Mouse (Mus musculus): ENCODE measurements around the gene Olfr1443. TPM values are rescaled to one million over a fixed set of nuclear protein-coding genes. Genes with fewer than 3 reads are reported as not detected.
"Not testable (repeated sequence)": the region's sequence is repeated elsewhere in the genome, so short reads cannot be mapped to it uniquely, and the experiment has no call there.

Olfr1443 gene
- polyA plus RNA-seq, 1 experiment from 2014 or later, result not detected

DNA sequence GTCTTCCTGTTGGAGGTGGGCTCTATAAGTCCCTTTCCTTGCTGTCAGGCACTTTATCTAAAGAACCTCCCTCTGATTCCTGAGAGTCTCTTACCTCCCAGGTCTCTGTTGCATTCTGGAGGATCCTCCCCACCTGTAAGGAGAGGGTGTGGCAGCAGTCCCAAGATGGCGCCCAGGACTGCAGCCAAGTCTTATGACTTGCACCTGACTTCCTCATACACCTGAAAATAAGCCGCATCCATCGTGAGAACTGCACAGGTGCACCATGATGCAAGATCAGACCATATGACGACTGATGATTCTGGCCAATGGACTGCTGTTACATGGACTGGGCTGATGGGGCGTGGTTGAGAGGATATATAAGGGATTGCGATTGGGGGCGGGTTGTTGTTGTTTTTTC lies 43.7 kb downstream of the Olfr1443 start:
- H3K27ac ChIP-seq (ENCODE audit: low read length); H3K27me3 ChIP-seq (replicated peaks; ENCODE audit: control insufficient read depth, insufficient read depth, low read length); H3K4me1 ChIP-seq (replicated peaks; ENCODE audit: control insufficient read depth, insufficient read depth, low read length); H3K9me3 ChIP-seq (ENCODE audit: control insufficient read depth, low read length); H3K4me3 ChIP-seq (replicated peaks; ENCODE audit: low read length); H3K9ac ChIP-seq (replicated peaks; ENCODE audit: low read depth, low read length); ATAC-seq; H3K4me2 ChIP-seq (ENCODE audit: low read length); H3K36me3 ChIP-seq (ENCODE audit: control insufficient read depth, insufficient read depth): not testable (repeated sequence)
- 93% methylated on average over 7 of the region's 7 CpGs for WGBS

GRCm38 (mm10) chr19:12722308-12722707 lies 44.4 kb downstream of the Olfr1443 start:
- H3K9ac ChIP-seq (replicated peaks; ENCODE audit: low read depth, low read length), result no peak overlapping the region
- H3K36me3 ChIP-seq (ENCODE audit: control insufficient read depth, insufficient read depth), result no peaks in the 10 kb centered on the region
- no peaks in the 10 kb centered on the region for H3K4me1 ChIP-seq (replicated peaks; ENCODE audit: control insufficient read depth, insufficient read depth, low read length)
- H3K27ac ChIP-seq (ENCODE audit: low read length), result no peak overlapping the region
- WGBS, result 88% methylated on average over 2 of the region's 3 CpGs
- no peak for ATAC-seq
- no peak overlapping the region for H3K4me3 ChIP-seq (replicated peaks; ENCODE audit: low read length)
- no peaks in the 10 kb centered on the region for H3K27me3 ChIP-seq (replicated peaks; ENCODE audit: control insufficient read depth, insufficient read depth, low read length)
- H3K4me2 ChIP-seq (ENCODE audit: low read length), result no peak overlapping the region
- no peaks in the 10 kb centered on the region for H3K9me3 ChIP-seq (ENCODE audit: control insufficient read depth, low read length)

DNA sequence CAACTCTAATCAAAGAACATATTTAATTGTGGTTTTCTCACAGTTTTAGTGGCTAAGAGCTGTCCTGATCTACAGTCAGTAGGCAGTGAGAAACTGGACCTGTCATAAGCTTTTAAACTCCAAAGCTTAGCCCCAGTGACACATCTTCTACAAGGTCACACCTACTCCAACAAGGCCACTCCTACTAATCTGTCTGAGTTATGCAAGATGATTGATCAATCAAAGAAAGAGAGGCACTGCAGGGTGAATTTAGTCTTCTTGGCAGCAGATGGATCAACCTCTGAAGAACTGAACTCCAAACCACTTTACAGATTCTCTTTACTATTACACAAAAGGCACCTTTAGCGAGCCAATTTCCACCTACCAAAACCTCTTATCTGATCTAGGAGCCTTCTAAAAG lies 47.9 kb downstream of the Olfr1443 start:
- H3K4me1 ChIP-seq (replicated peaks; ENCODE audit: control insufficient read depth, insufficient read depth, low read length), result no peaks in the 10 kb centered on the region
- no peaks in the 10 kb centered on the region for H3K27me3 ChIP-seq (replicated peaks; ENCODE audit: control insufficient read depth, insufficient read depth, low read length)
- ATAC-seq, result no peak
- H3K4me3 ChIP-seq (replicated peaks; ENCODE audit: low read length), result no peak overlapping the region
- H3K9ac ChIP-seq (replicated peaks; ENCODE audit: low read depth, low read length), result no peak overlapping the region
- H3K27ac ChIP-seq (ENCODE audit: low read length), result no peak overlapping the region
- no peak overlapping the region for H3K4me2 ChIP-seq (ENCODE audit: low read length)
- H3K9me3 ChIP-seq (ENCODE audit: control insufficient read depth, low read length), result no peaks in the 10 kb centered on the region
- WGBS, result 83% methylated on average over 1 of the region's 1 CpGs
- no peaks in the 10 kb centered on the region for H3K36me3 ChIP-seq (ENCODE audit: control insufficient read depth, insufficient read depth)

DNA sequence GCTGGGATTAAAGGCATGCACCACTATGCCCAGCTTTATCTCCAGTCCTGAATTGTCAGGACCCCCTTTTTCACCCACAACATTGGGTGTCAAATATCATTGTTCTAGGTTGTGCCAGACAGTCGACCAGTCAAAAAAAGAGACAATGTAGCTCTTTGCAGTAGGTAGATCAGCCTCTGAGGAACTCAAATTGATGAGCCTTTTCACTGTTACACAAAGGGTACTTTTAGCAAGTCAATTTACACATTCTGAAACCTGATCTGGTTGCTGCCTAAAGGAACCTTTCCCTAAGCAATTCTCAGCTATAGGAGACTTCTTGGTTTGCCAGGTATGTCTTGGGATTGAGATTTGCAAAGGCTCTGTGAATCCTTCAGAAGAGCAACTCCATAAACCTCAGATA lies 53.1 kb downstream of the Olfr1443 start:
- Histone ChIP-seq H3K27ac (ENCODE audit: low read length) (no peak overlapping the region), H3K27me3 (replicated peaks; ENCODE audit: control insufficient read depth, insufficient read depth, low read length) (no peaks in the 10 kb centered on the region), H3K4me2 (ENCODE audit: low read length) (no peak overlapping the region), H3K4me3 (replicated peaks; ENCODE audit: low read length) (no peak overlapping the region), H3K4me1 (replicated peaks; ENCODE audit: control insufficient read depth, insufficient read depth, low read length) (no peaks in the 10 kb centered on the region), H3K9me3 (ENCODE audit: control insufficient read depth, low read length) (no peaks in the 10 kb centered on the region), H3K36me3 (ENCODE audit: control insufficient read depth, insufficient read depth) (no peaks in the 10 kb centered on the region), H3K9ac (replicated peaks; ENCODE audit: low read depth, low read length) (no peak overlapping the region)
- ATAC-seq, result no peak
- WGBS, result 51% methylated on average over 1 of the region's 1 CpGs

DNA sequence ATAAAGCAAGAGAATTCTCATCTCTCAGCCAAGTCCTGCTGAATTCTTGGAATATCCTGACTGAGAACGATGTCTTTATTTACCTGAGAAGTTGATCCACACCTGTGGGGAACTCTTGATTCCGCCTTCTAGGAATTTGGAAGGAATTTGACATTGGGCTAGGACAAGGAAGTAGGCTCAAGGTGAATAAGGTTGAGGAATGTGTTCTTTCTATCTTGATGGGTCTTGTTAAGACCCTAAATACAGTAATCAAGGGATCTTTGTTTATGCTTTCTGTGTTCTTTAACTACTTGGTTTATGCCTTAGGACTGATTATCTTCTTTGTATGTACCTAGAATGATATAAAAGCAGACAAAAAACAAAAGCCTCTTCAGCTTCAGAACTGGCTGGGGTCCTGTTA lies 54.0 kb downstream of the Olfr1443 start:
- H3K27ac ChIP-seq (ENCODE audit: low read length), result no peak overlapping the region
- no peaks in the 10 kb centered on the region for H3K4me1 ChIP-seq (replicated peaks; ENCODE audit: control insufficient read depth, insufficient read depth, low read length)
- H3K27me3 ChIP-seq (replicated peaks; ENCODE audit: control insufficient read depth, insufficient read depth, low read length), result no peaks in the 10 kb centered on the region
- no peak overlapping the region for H3K4me2 ChIP-seq (ENCODE audit: low read length)
- no peak overlapping the region for H3K9ac ChIP-seq (replicated peaks; ENCODE audit: low read depth, low read length)
- ATAC-seq, result no peak
- WGBS, result 92% methylated on average over 2 of the region's 2 CpGs
- H3K9me3 ChIP-seq (ENCODE audit: control insufficient read depth, low read length), result no peaks in the 10 kb centered on the region
- no peak overlapping the region for H3K4me3 ChIP-seq (replicated peaks; ENCODE audit: low read length)
- H3K36me3 ChIP-seq (ENCODE audit: control insufficient read depth, insufficient read depth), result no peaks in the 10 kb centered on the region

Other genes with a start within 250 kb of the Olfr1443 start
- gene Mpeg1, start 217.3 kb upstream of the Olfr1443 start, polyA plus RNA-seq (2015; fragmentation: Nextera tagmentation; extraction: Ambion mirVana), result 0.39 and 0.47 TPM in 2 replicates
- gene Dtx4, start 176.7 kb upstream of the Olfr1443 start, polyA plus RNA-seq (2015; fragmentation: Nextera tagmentation; extraction: Ambion mirVana), result 20.3 and 21.3 TPM in 2 replicates
- gene Fam111a, start 132.4 kb upstream of the Olfr1443 start, polyA plus RNA-seq (2015; fragmentation: Nextera tagmentation; extraction: Ambion mirVana), result 7.7 and 9.8 TPM in 2 replicates
- 0.21 TPM in 1 of 2 replicates, not detected in the other for gene Gm4952, start 78.1 kb upstream of the Olfr1443 start, polyA plus RNA-seq (2015; fragmentation: Nextera tagmentation; extraction: Ambion mirVana)
- gene Glyat, start 44.8 kb upstream of the Olfr1443 start, polyA plus RNA-seq (2015; fragmentation: Nextera tagmentation; extraction: Ambion mirVana), result not detected in 2 replicates
- not detected in 2 replicates for gene Olfr1442, start 7.7 kb upstream of the Olfr1443 start, polyA plus RNA-seq (2015; fragmentation: Nextera tagmentation; extraction: Ambion mirVana)
- gene Keg1, start 17.7 kb downstream of the Olfr1443 start, polyA plus RNA-seq (2015; fragmentation: Nextera tagmentation; extraction: Ambion mirVana), result not detected in 2 replicates
- gene Cntf, start 87.5 kb downstream of the Olfr1443 start, polyA plus RNA-seq (2015; fragmentation: Nextera tagmentation; extraction: Ambion mirVana), result 1.3 and 1.5 TPM in 2 replicates
- gene Zfp91, start 118.0 kb downstream of the Olfr1443 start, polyA plus RNA-seq (2015; fragmentation: Nextera tagmentation; extraction: Ambion mirVana), result 13.1 and 13.3 TPM in 2 replicates
- gene Lpxn, start 118.1 kb downstream of the Olfr1443 start, polyA plus RNA-seq (2015; fragmentation: Nextera tagmentation; extraction: Ambion mirVana), result 0.42 and 0.92 TPM in 2 replicates
- not detected in 2 replicates for gene Gm5244, start 168.6 kb downstream of the Olfr1443 start, polyA plus RNA-seq (2015; fragmentation: Nextera tagmentation; extraction: Ambion mirVana)
- gene Olfr1444, start 179.2 kb downstream of the Olfr1443 start, polyA plus RNA-seq (2015; fragmentation: Nextera tagmentation; extraction: Ambion mirVana), result not detected in 2 replicates
- gene Olfr1445, start 205.7 kb downstream of the Olfr1443 start, polyA plus RNA-seq (2015; fragmentation: Nextera tagmentation; extraction: Ambion mirVana), result not detected in 2 replicates
- gene Olfr1446, start 215.4 kb downstream of the Olfr1443 start, polyA plus RNA-seq (2015; fragmentation: Nextera tagmentation; extraction: Ambion mirVana), result not detected in 2 replicates
- gene Olfr1447, start 225.6 kb downstream of the Olfr1443 start, polyA plus RNA-seq (2015; fragmentation: Nextera tagmentation; extraction: Ambion mirVana), result not detected in 2 replicates
- gene Olfr1448, start 246.3 kb downstream of the Olfr1443 start, polyA plus RNA-seq (2015; fragmentation: Nextera tagmentation; extraction: Ambion mirVana), result not detected in 2 replicates